Mouse (Mus musculus): ENCODE data around the gene Btbd35f14.
"Not testable (repeated sequence)": the region's sequence is repeated elsewhere in the genome, so short reads cannot be mapped to it uniquely, and the experiment has no call there.

Btbd35f14 gene

GRCm38 (mm10) chrX:33702249-33702648 is at the start of gene Btbd35f14:
Gene Btbd35f14 (minus strand): TSS chrX:33702349.
- not testable (repeated sequence) for DNase-seq (ENCODE audit: inconsistent age in 2 of 2, low spot score in 1 of 2)

GRCm38 (mm10) chrX:33656872-33657271 is 45.3 kb downstream of the Btbd35f14 start, which contains the start of gene Btbd35f13:
Gene Btbd35f13 (plus strand): TSS chrX:33657172.
- DNase-seq (ENCODE audit: inconsistent age in 2 of 2, low spot score in 1 of 2): not testable (repeated sequence)
